In the genomic region with DNA sequence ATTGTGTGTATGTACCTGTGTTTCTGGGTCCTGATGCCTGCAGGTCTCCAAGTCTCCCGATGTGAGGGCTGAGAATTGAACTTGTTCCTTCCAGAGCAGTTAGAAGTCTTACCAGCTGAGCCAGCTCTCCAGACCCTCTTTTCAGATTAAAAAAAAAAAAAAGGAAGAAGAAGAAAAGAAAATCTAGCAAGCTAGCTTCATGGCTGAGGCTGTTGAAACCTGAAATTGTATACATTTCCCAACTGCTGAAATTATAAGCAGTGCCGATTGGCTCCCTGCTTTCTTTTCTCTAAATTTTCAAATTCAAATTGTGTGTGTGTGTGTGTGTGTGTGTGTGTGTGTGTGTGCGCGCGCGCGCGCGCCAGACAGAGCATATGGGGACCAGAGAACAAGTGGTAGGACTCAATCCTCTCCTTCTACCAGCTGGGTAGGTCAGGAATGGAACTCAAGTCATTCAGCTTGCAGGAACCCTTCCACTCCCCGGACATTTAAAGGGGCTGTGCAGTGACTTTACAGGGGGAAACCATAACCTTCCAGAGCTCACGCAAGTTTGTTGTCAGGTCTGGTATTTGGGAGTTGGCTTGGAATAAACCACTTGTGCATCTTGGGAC, we compare ENCODE assay signal across 7 mouse cellular contexts. TPM values are rescaled to one million over a fixed set of nuclear protein-coding genes. Genes with fewer than 3 reads are reported as not detected.
A peak's percentile ranks its signal among the peaks of the same experiment; 100 is the strongest.
DNase-seq lines count a peak whose midpoint lies in the region; ATAC-seq and TF ChIP-seq lines count a peak whose summit lies in the region.

No protein-coding gene starts in this region.

- H3K9ac ChIP-seq in embryonic facial prominence, embryonic 11.5 days (replicated peaks; ENCODE audit: low read length): no peak overlapping the region
- no peak overlapping the region for H3K9ac ChIP-seq in neural tube, embryonic 12.5 days

- no peaks in the 10 kb centered on the region for H3K27me3 ChIP-seq in embryonic facial prominence, embryonic 11.5 days (ENCODE audit: control insufficient read depth, insufficient read depth, low read length)
- H3K27me3 ChIP-seq in neural tube, embryonic 12.5 days (replicated peaks): no peaks in the 10 kb centered on the region

- ATAC-seq in embryonic facial prominence, embryonic 11.5 days (replicated peaks; ENCODE audit: insufficient number of reproducible peaks, low FRiP score, low TSS enrichment, low read depth): no peak
- ATAC-seq in neural tube, embryonic 12.5 days (ENCODE audit: low FRiP score, low read depth): no peak

- H3K4me2 ChIP-seq in embryonic facial prominence, embryonic 11.5 days (ENCODE audit: low read depth, low read length): peak overlapping the region; percentile 44
- peak overlapping the region; percentile 62 for H3K4me2 ChIP-seq in neural tube, embryonic 12.5 days (replicated peaks)

- TF ChIP-seq CTCF in layer of hippocampus, adult 2 months (conservative IDR thresholded peaks at IDR 0.05): no peak

- DNase-seq in layer of hippocampus, adult 2 months (ENCODE audit: low spot score in 2 of 2): no peak
- no peak for DNase-seq in layer of hippocampus, adult 9-11 months
- DNase-seq in MEL-GATA-1-ER (ENCODE audit: extremely low read depth, low read depth): peak; percentile 47
- no peak for DNase-seq in embryonic facial prominence, embryonic 11.5 days (ENCODE audit: low spot score)
- peak; percentile 11 to 43 for DNase-seq in kidney, postnatal 4 days
- no peak for DNase-seq in layer of hippocampus, adult 8-10 months (ENCODE audit: low spot score in 2 of 2)

- H3K36me3 ChIP-seq in embryonic facial prominence, embryonic 11.5 days (replicated peaks; ENCODE audit: control insufficient read depth, insufficient read depth, low read depth, low read length): no peaks in the 10 kb centered on the region
- H3K36me3 ChIP-seq in neural tube, embryonic 12.5 days: no peaks in the 10 kb centered on the region

- peak overlapping the region; percentile 92 for H3K27ac ChIP-seq in layer of hippocampus, adult 2 months
- no peak overlapping the region for H3K27ac ChIP-seq in embryonic facial prominence, embryonic 11.5 days (replicated peaks; ENCODE audit: low read depth, low read length)
- no peak overlapping the region for H3K27ac ChIP-seq in neural tube, embryonic 12.5 days

- no peaks in the 10 kb centered on the region for H3K9me3 ChIP-seq in embryonic facial prominence, embryonic 11.5 days (replicated peaks; ENCODE audit: control insufficient read depth, low read length)
- no peaks in the 10 kb centered on the region for H3K9me3 ChIP-seq in neural tube, embryonic 12.5 days

- 41% methylated on average over 11 of the region's 11 CpGs for WGBS in embryonic facial prominence, embryonic 11.5 days
- WGBS in neural tube, embryonic 12.5 days: 46% methylated on average over 11 of the region's 11 CpGs

- H3K4me3 ChIP-seq in layer of hippocampus, adult 2 months: peak overlapping the region; percentile 47
- H3K4me3 ChIP-seq in embryonic facial prominence, embryonic 11.5 days (ENCODE audit: low read depth, low read length): peak overlapping the region; percentile 28
- H3K4me3 ChIP-seq in neural tube, embryonic 12.5 days: peak overlapping the region; percentile 37

- H3K4me1 ChIP-seq in embryonic facial prominence, embryonic 11.5 days (ENCODE audit: control insufficient read depth, insufficient read depth, low read length): no peaks in the 10 kb centered on the region
- H3K4me1 ChIP-seq in neural tube, embryonic 12.5 days: 0 out of 2 replicates have a peak, but pooled peaks cover 21% of the 10 kb centered on the region

RNA-seq across cellular contexts. Expression of gene Pecr, which starts 30.1 kb away (rescaled TPM):
- 1 to 10 TPM; 5.4 to 6.7 TPM for total RNA-seq in layer of hippocampus, adult 2 months (2021)
- polyA plus RNA-seq in embryonic facial prominence, embryonic 11.5 days (2014; fragmentation: Nextera tagmentation; extraction: Ambion mirVana): 23.0 and 23.3 TPM in 2 replicates
- 13.6 and 14.2 TPM in 2 replicates for polyA plus RNA-seq in neural tube, embryonic 12.5 days (2016; fragmentation: Nextera tagmentation; extraction: Ambion mirVana)
- 1 to 10 TPM; 4.4 to 7.6 (median 6.3) TPM for total RNA-seq in layer of hippocampus, adult 8-10 months (2022)

RNA-seq across cellular contexts. Expression of gene Tmem169, which starts 30.2 kb away (rescaled TPM):
- total RNA-seq in layer of hippocampus, adult 2 months (2021): 10 to 100 TPM; 13.6 to 17.1 TPM
- polyA plus RNA-seq in embryonic facial prominence, embryonic 11.5 days (2014; fragmentation: Nextera tagmentation; extraction: Ambion mirVana): 7.0 and 7.3 TPM in 2 replicates
- polyA plus RNA-seq in neural tube, embryonic 12.5 days (2016; fragmentation: Nextera tagmentation; extraction: Ambion mirVana): 29.2 and 30.2 TPM in 2 replicates
- total RNA-seq in layer of hippocampus, adult 8-10 months (2022): 10 to 100 TPM; 11.6 to 17.4 (median 13.2) TPM

RNA-seq across cellular contexts. Expression of gene Mreg, which starts 41.9 kb away (rescaled TPM):
- total RNA-seq in layer of hippocampus, adult 2 months (2021): 1 to 10 TPM; 3.1 to 3.6 TPM
- polyA plus RNA-seq in embryonic facial prominence, embryonic 11.5 days (2014; fragmentation: Nextera tagmentation; extraction: Ambion mirVana): 24.2 and 24.7 TPM in 2 replicates
- polyA plus RNA-seq in neural tube, embryonic 12.5 days (2016; fragmentation: Nextera tagmentation; extraction: Ambion mirVana): 31.0 and 40.3 TPM in 2 replicates
- total RNA-seq in layer of hippocampus, adult 8-10 months (2022): 1 to 10 TPM; 4.2 to 7.6 (median 5.8) TPM

RNA-seq across cellular contexts. Expression of gene Xrcc5, which starts 53.2 kb away (rescaled TPM):
- total RNA-seq in layer of hippocampus, adult 2 months (2021): 10 to 100 TPM; 14.2 to 14.8 TPM
- 77.5 and 77.8 TPM in 2 replicates for polyA plus RNA-seq in embryonic facial prominence, embryonic 11.5 days (2014; fragmentation: Nextera tagmentation; extraction: Ambion mirVana)
- polyA plus RNA-seq in neural tube, embryonic 12.5 days (2016; fragmentation: Nextera tagmentation; extraction: Ambion mirVana): 45.2 and 45.3 TPM in 2 replicates
- 10 to 100 TPM; 16.1 to 19.2 (median 16.6) TPM for total RNA-seq in layer of hippocampus, adult 8-10 months (2022)

Comparison
In these comparisons a context has a peak if more than half of its experiments do, and no peak if none do; other contexts are left out.
1. DNase-seq: peak in MEL-GATA-1-ER (single experiment) and kidney, postnatal 4 days (2 of 2); none in layer of hippocampus, adult 2 months (0 of 2), layer of hippocampus, adult 9-11 months (single experiment), embryonic facial prominence, embryonic 11.5 days (single experiment) and layer of hippocampus, adult 8-10 months (0 of 2).
2. Peak in every context shown above with its lines, with median percentiles within 50 percentile points of each other: H3K4me3 ChIP-seq.